12 mouse cellular contexts compared by ENCODE assay signal in the genomic region with DNA sequence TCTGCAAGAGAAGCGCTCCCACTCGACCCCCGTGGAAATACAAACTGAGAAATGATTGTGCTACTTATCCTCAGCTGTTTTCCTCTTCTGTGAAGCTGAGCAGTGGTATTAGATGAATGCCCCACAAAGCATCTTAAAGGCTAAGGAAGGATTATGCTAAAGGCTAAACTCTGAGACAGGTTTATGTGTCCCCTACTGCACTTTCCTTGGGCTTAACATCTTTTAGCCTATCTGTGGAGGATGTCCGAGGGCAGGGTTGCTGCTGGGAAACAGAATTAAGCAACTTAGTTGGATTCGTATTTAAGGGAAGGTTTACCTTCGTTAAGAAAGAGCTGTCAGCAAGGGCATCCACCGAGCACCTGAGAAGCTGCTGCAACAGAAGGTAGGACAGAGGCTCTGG. TPM values are rescaled to one million over a fixed set of nuclear protein-coding genes. Genes with fewer than 3 reads are reported as not detected.
"Had no signal": no experiment of that assay in that cellular context is flagged by ENCODE, and none has a peak within 500 bp of the region (broad histone marks: within the 10 kb centered on the region; RNA-seq: fewer than 3 reads in every experiment).

Gene Samd7 (plus strand): TSS at position 288 of the 400 bp plus-strand sequence.

- DNase-seq: right cerebral cortex, adult 18-20 months; right cerebral cortex, postnatal 14 days; right cerebral cortex, postnatal 25 days; right cerebral cortex, postnatal 4 days; spleen, adult 18-20 months; thymus, adult 18-20 months; thymus, adult 2 months; thymus, postnatal 14 days; thymus, postnatal 25 days; thymus, postnatal 36 days; thymus, postnatal 4 days had no signal

RNA-seq across cellular contexts. Expression of gene Samd7, which starts in this region (rescaled TPM):
- total RNA-seq: neutrophil, adult 5-6 weeks had no signal
